Mouse (Mus musculus): ENCODE measurements around the gene Tomt.
"Not testable (repeated sequence)": the region's sequence is repeated elsewhere in the genome, so short reads cannot be mapped to it uniquely, and the experiment has no call there.

Gene Tomt

DNA sequence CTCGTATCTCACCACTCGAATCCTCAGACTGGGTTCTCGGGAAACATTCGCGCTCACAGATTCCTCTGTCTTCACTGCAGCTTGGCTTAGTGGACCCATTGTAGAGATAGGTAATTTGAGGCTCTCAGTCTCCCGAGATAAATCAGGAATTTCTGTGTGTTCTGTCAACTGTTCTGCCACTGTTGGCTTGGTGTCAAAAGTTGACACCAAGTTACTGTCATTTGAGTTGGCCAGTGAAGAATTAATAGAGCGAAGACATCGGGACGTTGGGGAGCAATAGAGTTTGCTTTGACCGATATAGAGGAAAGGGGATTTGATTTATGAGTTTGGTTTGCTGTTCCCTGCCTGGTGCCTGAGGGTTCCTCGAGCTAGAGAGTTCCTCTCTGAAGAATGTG is at the start of gene Tomt:
Gene Tomt, minus strand, starts transcription at position 73 of the 395 bp plus-strand sequence.
- no peak for DNase-seq (ENCODE audit: low spot score in 2 of 2)

GRCm38 (mm10) chr7:101955862-101956261 is 49.7 kb upstream of the Tomt start:
- no peak for DNase-seq (ENCODE audit: low spot score in 2 of 2)

GRCm38 (mm10) chr7:101955276-101955675 is 49.1 kb upstream of the Tomt start:
- no peak for DNase-seq (ENCODE audit: low spot score in 2 of 2)

DNA sequence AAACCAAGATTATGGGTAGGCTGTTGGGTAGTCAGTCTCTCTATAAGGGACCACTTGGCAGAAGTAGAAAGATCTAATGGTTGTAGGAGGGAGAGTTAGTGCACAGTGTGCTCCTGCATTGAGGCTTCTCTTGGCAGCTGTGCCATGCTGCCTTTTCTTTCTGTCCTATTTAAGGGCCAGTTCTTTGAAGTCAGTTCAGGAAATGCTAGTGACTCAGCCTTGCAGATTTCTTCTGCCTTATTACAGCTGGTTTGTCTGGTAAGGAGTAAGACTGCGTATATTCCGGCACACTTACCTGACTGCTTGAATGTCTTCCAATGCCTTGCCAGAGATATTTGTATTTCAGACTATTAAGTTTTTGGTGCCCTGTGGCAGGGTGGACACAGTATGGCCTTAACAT is 48.0 kb upstream of the Tomt start:
- DNase-seq (ENCODE audit: low spot score in 2 of 2), result peak in 1 of 2 experiments; percentile 35

GRCm38 (mm10) chr7:101952098-101952497 is 45.9 kb upstream of the Tomt start:
- no peak for DNase-seq (ENCODE audit: low spot score in 2 of 2)

GRCm38 (mm10) chr7:101951648-101952047 is 45.5 kb upstream of the Tomt start:
- no peak for DNase-seq (ENCODE audit: low spot score in 2 of 2)

- DNase-seq (ENCODE audit: low spot score in 2 of 2), result not testable (repeated sequence)
Observed at GRCm38 (mm10) chr7:101949008-101949407, 42.8 kb upstream of the Tomt start.

- DNase-seq (ENCODE audit: low spot score in 2 of 2), result no peak
Observed at GRCm38 (mm10) chr7:101939758-101940157, 33.6 kb upstream of the Tomt start.

GRCm38 (mm10) chr7:101938348-101938747 is 32.2 kb upstream of the Tomt start:
- no peak for DNase-seq (ENCODE audit: low spot score in 2 of 2)

- peak in 1 of 2 experiments; percentile 15 for DNase-seq (ENCODE audit: low spot score in 2 of 2)
Observed at GRCm38 (mm10) chr7:101937569-101937968, 31.4 kb upstream of the Tomt start.

DNA sequence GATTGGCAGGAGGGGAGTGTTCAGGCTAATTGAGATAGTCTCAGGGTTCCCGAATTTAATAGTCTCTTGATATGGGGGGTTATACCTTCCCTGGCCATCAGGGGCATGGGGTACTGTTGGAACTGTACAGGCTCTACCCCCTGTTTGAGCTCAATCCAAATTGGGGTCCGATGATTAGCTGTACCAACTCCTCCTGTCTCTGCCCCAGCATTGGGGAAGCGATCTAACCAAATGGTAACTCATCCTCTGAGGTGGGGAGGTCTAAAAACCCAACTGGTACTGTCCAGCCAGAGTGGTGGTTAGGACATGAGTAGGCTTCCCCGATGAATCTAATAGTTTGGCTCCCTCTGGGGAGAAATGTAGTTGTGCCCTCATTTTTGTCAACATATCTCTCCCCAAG is 30.8 kb upstream of the Tomt start:
- DNase-seq (ENCODE audit: low spot score in 2 of 2), result no peak

GRCm38 (mm10) chr7:101935957-101936356 is 29.8 kb upstream of the Tomt start:
- no peak for DNase-seq (ENCODE audit: low spot score in 2 of 2)

GRCm38 (mm10) chr7:101933751-101934240 is 27.6 kb upstream of the Tomt start, which contains the start of the genes Lrrc51 and Numa1:
TSS of gene Lrrc51 (minus strand) at chr7:101933895.
TSS of gene Numa1 (plus strand) at chr7:101934111.
- DNase-seq (ENCODE audit: low spot score in 2 of 2), result peak; percentile 97 to 98

GRCm38 (mm10) chr7:101933300-101933699 is 27.1 kb upstream of the Tomt start:
- DNase-seq (ENCODE audit: low spot score in 2 of 2), result no peak

DNA sequence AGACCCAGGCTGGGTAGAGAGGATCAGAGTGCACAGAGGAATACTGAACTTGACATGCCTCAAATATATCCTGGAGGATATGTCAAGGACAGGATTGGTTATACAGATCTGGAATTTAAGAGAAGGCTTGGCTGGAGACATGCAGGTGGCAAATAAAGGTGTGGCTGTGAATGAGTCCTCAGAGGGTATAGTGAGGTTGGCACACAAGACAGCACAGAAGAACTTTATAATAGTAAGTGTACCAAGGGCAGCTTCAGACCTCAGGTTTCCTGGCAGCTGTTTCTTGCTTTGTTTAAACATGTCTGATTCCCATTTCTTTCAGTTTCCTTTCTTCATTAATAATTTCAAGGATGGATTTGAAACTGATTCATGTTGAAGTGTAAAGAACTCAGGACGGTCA is 26.4 kb upstream of the Tomt start:
- DNase-seq (ENCODE audit: low spot score in 2 of 2), result no peak

- DNase-seq (ENCODE audit: low spot score in 2 of 2), result no peak
Observed at GRCm38 (mm10) chr7:101928093-101928492, 21.9 kb upstream of the Tomt start.

GRCm38 (mm10) chr7:101925892-101926291 is 19.7 kb upstream of the Tomt start:
- not testable (repeated sequence) for DNase-seq (ENCODE audit: low spot score in 2 of 2)

GRCm38 (mm10) chr7:101918071-101918470 is 11.9 kb upstream of the Tomt start:
- DNase-seq (ENCODE audit: low spot score in 2 of 2), result peak; percentile 62 to 67

DNA sequence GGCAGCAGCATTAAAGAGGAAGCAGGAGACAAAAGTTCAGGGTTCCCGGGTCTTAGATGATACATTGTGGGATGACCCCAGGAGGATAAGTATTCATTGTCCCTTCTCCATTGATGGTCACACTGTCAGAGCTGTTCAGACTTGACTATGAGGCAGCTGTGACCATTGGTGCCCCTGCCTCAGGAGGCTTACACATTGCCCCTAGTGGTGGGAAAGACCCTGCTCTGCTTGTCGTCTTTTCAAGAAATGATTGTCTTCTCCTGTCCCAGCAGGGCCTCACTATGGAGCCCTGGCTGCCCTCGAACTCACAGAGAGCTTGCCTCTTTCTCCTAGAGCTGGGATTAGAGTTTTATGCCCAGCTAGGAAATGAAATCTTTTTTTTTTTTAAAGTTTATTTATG is 5.8 kb upstream of the Tomt start:
- no peak for DNase-seq (ENCODE audit: low spot score in 2 of 2)

DNA sequence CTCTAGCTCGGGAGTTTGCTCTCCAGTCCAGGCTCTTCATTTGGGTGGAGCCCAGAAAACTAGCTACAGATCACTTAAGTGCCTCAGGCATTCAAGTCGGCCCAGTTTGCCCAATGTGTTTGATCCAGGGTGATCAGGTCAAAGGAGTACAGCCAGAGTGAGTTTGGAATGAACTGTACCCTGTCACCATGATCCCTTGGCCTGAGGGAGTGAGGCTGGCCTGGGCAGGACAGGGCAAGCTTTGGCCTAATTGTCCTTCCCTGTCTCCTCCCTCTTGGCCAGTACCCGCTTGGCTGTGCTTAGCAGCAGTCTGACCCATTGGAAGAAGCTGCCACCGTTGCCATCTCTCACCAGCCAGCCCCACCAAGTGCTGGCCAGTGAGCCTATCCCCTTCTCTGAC is 4.0 kb upstream of the Tomt start:
- no peak for DNase-seq (ENCODE audit: low spot score in 2 of 2)

- DNase-seq (ENCODE audit: low spot score in 2 of 2), result no peak
Observed at GRCm38 (mm10) chr7:101908367-101908766, 2.2 kb upstream of the Tomt start.

DNA sequence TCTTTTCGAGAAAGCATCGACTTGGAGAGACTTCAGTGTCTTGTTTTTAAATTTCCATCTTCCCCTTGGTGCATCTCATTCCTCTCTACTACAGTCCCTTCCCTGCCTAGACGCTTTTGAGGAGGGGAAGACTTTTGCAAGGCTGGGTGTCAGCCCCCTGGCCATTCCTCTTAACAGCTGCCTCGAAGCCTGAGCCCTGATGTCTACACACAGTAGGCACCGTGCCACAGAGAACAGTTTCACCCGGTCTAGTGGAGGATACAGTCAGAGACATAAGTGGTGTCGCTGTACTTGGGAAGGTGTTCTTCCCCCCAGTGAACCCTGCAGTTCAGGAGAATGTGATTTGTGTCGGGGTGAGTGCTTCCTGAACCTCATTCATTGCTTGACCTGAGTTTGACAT is 537 bp upstream of the Tomt start:
- no peak for DNase-seq (ENCODE audit: low spot score in 2 of 2)

- DNase-seq (ENCODE audit: low spot score in 2 of 2), result peak; percentile 100
Observed at GRCm38 (mm10) chr7:101905561-101906286, 435 bp downstream of the Tomt start, which contains the start of gene Lamtor1. TSS of gene Lamtor1 (plus strand) at chr7:101905904.
